Mouse (Mus musculus) adrenal gland, adult 2 months (tissue): ENCODE data around the gene Pfkl. TPM values are rescaled to one million over a fixed set of nuclear protein-coding genes. Genes with fewer than 3 reads are reported as not detected.
A peak's percentile ranks its signal among the peaks of the same experiment; 100 is the strongest.
"Not testable (repeated sequence)": the region's sequence is repeated elsewhere in the genome, so short reads cannot be mapped to it uniquely, and the experiment has no call there.

Source experiments
- DNase-seq: peaks from one replicate; pipeline ENCODE4 v3.0.0; 2021
- polyA plus RNA-seq: library from polyadenylated mRNA; depleted of rRNA; stranded (reverse); fragments of >200 nt; gene quantifications from 2 replicates; pipeline ENCODE4 v1.2.3, GENCODE M21; 2012; rRNA removed
- total RNA-seq, 2 experiments: library from RNA; stranded (reverse); gene quantifications; 2 replicates each; pipeline ENCODE4 v1.2.3; 2021

Pfkl gene
- total and polyA plus RNA-seq, 3 experiments, result 122 to 145 (median 128) TPM

DNA sequence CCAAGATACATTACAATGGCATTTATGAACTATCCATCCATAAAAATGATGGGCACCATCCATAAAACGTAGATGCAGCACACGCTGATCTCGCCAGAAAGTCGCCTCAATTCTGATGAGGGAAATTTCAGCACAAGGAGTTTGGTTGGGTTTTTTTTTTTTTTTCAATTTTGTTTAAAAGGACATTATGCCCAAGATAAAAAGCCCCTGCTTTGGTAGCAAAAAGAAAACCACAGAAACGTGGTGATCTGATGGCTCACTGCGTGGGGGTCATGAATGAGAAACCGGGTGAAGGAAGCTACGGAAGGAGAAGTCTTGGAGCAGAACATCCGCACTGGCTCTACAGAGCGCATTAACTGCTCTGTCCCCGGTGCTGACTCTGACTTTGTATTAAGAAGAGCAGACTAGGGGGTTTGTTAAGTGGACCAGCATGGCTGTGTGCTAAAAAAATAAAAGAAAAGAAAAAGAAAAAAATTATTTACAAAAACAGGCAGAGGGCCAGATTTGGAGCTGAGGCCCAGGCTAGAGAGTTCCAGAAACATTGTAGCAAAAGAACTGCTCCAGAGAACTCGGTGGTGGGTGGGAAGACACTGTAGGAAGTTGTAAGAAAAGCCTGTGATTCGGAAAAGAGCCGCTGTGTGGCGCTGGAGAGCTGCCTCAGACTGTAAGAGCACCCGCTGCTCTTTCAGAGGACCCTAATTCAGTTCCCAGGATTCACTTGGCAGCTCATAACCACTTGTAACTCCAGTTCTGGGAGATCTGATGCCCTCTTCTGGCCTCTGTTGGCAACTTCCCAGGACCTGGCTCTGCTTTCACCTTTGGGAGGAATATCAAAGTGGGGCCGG lies 38.0 kb downstream of the Pfkl start:
- DNase-seq, result no peak

DNA sequence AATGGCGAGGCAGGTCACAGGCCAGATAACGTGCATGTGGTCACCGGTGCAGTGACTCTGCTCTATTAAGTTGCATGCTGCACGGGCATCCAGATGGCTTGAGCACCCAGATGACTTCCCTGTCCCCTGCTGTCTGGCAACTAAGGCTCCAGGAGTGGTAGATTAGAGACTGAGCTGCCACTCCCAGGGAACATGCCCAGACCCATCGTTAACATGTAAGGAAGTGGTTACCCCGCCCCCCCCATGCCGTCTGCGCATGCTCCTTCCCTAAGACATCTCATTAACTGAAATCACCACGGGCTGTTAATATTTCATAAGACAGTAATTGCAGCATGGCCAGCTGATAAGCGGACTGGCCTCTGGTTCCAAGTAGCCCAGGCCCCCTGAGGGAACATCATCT lies 38.7 kb downstream of the Pfkl start:
- no peak for DNase-seq

DNA sequence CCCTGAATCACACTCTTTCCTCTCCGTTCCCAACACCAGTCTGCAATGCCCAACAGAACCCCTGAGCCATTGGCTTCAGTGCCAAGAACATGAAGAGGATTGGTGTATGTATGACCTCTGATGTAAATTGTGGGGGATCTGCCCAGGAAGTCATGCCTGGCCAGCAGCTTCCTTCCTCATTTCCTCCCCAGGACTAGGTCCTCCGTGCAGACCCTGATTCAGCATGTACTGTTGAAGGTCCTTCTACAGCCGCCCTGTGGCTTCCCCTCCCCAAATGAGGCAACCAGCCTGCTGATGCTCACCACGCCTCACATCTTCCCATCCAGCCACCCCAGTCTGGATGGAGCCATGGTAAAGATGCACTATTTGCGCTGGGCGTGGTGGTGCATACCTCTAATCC lies 39.4 kb downstream of the Pfkl start, which contains the start of gene Trpm2:
TSS of gene Trpm2 (minus strand) at position 83 of the 400 bp plus-strand sequence.
- DNase-seq, result no peak

- no peak for DNase-seq
Measured at GRCm38 (mm10) chr10:77969973-77970325, 39.9 kb downstream of the Pfkl start.

- peak; percentile 67 for DNase-seq
Measured at GRCm38 (mm10) chr10:77969274-77969972, 40.5 kb downstream of the Pfkl start.

DNA sequence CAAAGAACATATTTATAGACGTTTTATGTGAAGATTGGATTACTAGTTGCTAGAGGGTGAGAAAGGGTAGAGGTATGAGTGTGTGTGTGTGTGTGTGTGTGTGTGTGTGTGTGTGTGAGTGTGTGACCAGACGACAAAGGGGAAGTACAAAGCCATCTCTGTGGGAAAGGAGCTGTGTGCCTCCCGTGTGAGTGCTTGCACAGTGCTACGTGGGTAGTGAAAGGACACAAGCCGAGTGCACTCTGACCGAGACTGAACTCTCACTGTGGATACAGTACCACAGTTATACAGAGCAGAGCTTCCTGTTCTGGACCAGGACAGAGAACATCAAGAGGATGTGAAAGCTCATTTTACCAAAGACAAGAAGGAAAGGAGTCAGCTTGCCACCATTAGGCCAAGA lies 45.9 kb downstream of the Pfkl start:
- DNase-seq, result no peak

- DNase-seq, result no peak
Measured at GRCm38 (mm10) chr10:77962725-77963124, 47.2 kb downstream of the Pfkl start.

- not testable (repeated sequence) for DNase-seq
Measured at GRCm38 (mm10) chr10:77950468-77950867, 59.4 kb downstream of the Pfkl start.

GRCm38 (mm10) chr10:77939685-77940084 lies 70.2 kb downstream of the Pfkl start:
- DNase-seq, result peak; percentile 21

Other genes with a start within 250 kb of the Pfkl start
- gene Gm3238, start 238.8 kb downstream of the Pfkl start, total RNA-seq, result not detected
- gene Gm3238, start 238.8 kb downstream of the Pfkl start, polyA plus RNA-seq, result not detected in 2 replicates
- not detected for gene Gm7138, start 233.1 kb downstream of the Pfkl start, total RNA-seq
- not detected in 2 replicates for gene Gm7138, start 233.1 kb downstream of the Pfkl start, polyA plus RNA-seq
- gene Gm3250, start 227.5 kb downstream of the Pfkl start, total RNA-seq, result not detected
- gene Gm3250, start 227.5 kb downstream of the Pfkl start, polyA plus RNA-seq, result not detected in 2 replicates
- not detected for gene Gm7137, start 221.9 kb downstream of the Pfkl start, total RNA-seq
- gene Gm7137, start 221.9 kb downstream of the Pfkl start, polyA plus RNA-seq, result not detected in 2 replicates
- gene Gm9639, start 215.0 kb downstream of the Pfkl start, total RNA-seq, result not detected
- not detected in 2 replicates for gene Gm9639, start 215.0 kb downstream of the Pfkl start, polyA plus RNA-seq
- not detected for gene Gm19668, start 210.9 kb downstream of the Pfkl start, total RNA-seq
- gene Gm19668, start 210.9 kb downstream of the Pfkl start, polyA plus RNA-seq, result not detected in 2 replicates
- gene Gm9507, start 198.2 kb downstream of the Pfkl start, total RNA-seq, result not detected
- 0.31 TPM in 1 of 2 replicates, not detected in the other for gene Gm9507, start 198.2 kb downstream of the Pfkl start, polyA plus RNA-seq
- gene Gm2696, start 195.4 kb downstream of the Pfkl start, total RNA-seq, result not detected
- not detected in 2 replicates for gene Gm2696, start 195.4 kb downstream of the Pfkl start, polyA plus RNA-seq
- gene Krtap10-4, start 183.0 kb downstream of the Pfkl start, total RNA-seq, result not detected
- not detected in 2 replicates for gene Krtap10-4, start 183.0 kb downstream of the Pfkl start, polyA plus RNA-seq
- gene Krtap10-10, start 174.1 kb downstream of the Pfkl start, total RNA-seq, result not detected
- not detected in 2 replicates for gene Krtap10-10, start 174.1 kb downstream of the Pfkl start, polyA plus RNA-seq
- not detected for gene Gm36176, start 163.3 kb downstream of the Pfkl start, total RNA-seq
- not detected in 2 replicates for gene Gm36176, start 163.3 kb downstream of the Pfkl start, polyA plus RNA-seq
- not detected for gene Gm10318, start 157.2 kb downstream of the Pfkl start, total RNA-seq
- gene Gm10318, start 157.2 kb downstream of the Pfkl start, polyA plus RNA-seq, result not detected in 2 replicates
- gene Gm3285, start 148.1 kb downstream of the Pfkl start, total RNA-seq, result not detected
- not detected in 2 replicates for gene Gm3285, start 148.1 kb downstream of the Pfkl start, polyA plus RNA-seq
- gene Lrrc3, start 107.5 kb downstream of the Pfkl start, total RNA-seq, result 1 to 10 TPM; 5.2 to 8.1 TPM
- 4.1 and 6.3 TPM in 2 replicates for gene Lrrc3, start 107.5 kb downstream of the Pfkl start, polyA plus RNA-seq
- 1 to 10 TPM; 2.6 to 3.2 TPM for gene Trpm2, start 39.5 kb downstream of the Pfkl start, total RNA-seq
- gene Trpm2, start 39.5 kb downstream of the Pfkl start, polyA plus RNA-seq, result 3.0 and 3.1 TPM in 2 replicates
- gene 1810043G02Rik, start 31.6 kb downstream of the Pfkl start, total RNA-seq, result 10 to 100 TPM; 19.7 to 23.7 TPM
- gene 1810043G02Rik, start 31.6 kb downstream of the Pfkl start, polyA plus RNA-seq, result 92.1 and 111 TPM in 2 replicates
- 10 to 100 TPM; 23.2 to 29.5 TPM for gene Dnmt3l, start 31.9 kb upstream of the Pfkl start, total RNA-seq
- 14.6 and 15.5 TPM in 2 replicates for gene Dnmt3l, start 31.9 kb upstream of the Pfkl start, polyA plus RNA-seq
- not detected for gene Aire, start 33.5 kb upstream of the Pfkl start, total RNA-seq
- 0.08 TPM in 1 of 2 replicates, not detected in the other for gene Aire, start 33.5 kb upstream of the Pfkl start, polyA plus RNA-seq
- 10 to 100 TPM; 14.9 to 16.4 TPM for gene Icosl, start 59.2 kb upstream of the Pfkl start, total RNA-seq
- gene Icosl, start 59.2 kb upstream of the Pfkl start, polyA plus RNA-seq, result 22.8 and 32.0 TPM in 2 replicates
- gene D10Jhu81e, start 159.7 kb upstream of the Pfkl start, total RNA-seq, result 100 to 1,000 TPM; 266 to 267 TPM
- gene D10Jhu81e, start 159.7 kb upstream of the Pfkl start, polyA plus RNA-seq, result 741 and 784 TPM in 2 replicates
- gene Pwp2, start 175.1 kb upstream of the Pfkl start, total RNA-seq, result 10 to 100 TPM; 14.0 to 17.4 TPM
- 7.6 and 10.7 TPM in 2 replicates for gene Pwp2, start 175.1 kb upstream of the Pfkl start, polyA plus RNA-seq
- gene Trappc10, start 234.6 kb upstream of the Pfkl start, total RNA-seq, result 10 to 100 TPM; 50.7 to 51.2 TPM
- gene Trappc10, start 234.6 kb upstream of the Pfkl start, polyA plus RNA-seq, result 47.3 and 62.8 TPM in 2 replicates